Mouse (Mus musculus): ENCODE results near the gene Tcam1. TPM values are rescaled to one million over a fixed set of nuclear protein-coding genes. Genes with fewer than 3 reads are reported as not detected.

The Tcam1 gene
- total and polyA plus RNA-seq, 3 experiments, result 4.6 to 8.9 TPM; not detected in 1

DNA sequence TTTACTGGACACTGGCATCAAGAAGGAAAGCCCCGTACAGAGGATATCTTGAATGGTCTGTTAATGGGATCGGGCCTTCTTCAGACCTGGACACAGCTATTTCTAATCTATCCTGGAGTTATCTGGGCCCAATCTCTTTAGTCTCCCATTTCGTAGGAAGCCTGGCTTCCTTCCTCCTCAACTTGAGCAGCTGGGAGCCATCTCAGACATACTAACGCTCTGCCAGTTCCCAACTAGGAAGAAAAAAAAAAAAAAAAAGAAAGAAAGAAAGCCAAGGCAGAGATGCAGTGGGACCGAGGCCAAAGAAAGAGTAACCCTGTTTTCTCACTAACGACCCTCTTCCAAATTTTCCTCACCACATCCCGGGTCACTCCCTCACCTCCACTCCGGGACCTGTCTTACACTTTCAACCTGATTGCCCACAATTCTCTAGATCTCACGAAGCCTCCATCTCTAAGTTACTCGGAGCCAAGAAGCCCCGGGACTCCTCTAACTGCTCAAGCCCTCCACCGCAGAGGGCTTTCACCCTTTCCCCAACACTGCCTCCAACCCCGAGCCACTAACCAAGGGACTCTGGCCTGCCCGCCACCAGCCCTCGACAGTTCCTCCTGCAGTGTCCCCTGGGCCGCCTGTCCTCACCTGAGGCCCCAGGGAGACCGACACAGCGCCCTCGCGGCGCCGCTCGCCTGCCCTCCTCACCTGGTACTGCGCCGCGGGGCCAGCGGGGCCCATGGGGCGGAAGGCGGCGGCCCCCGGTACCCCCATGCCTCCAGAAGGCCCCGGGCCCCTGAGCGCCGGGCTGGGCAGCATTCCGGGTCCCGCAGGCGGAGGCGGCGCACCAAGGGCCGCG lies 4.5 kb upstream of the Tcam1 start:
- Histone ChIP-seq H3K4me1 (ENCODE audit: control insufficient read depth in 1 of 2, insufficient read depth in 2 of 2, low read length in 2 of 2) (peaks cover 0 to 39% of the 10 kb centered on the region in 2 experiments; a peak in 3 of 4 replicates), H3K36me3 (ENCODE audit: control insufficient read depth in 1 of 2, insufficient read depth in 2 of 2, low read length in 2 of 2) (peaks cover 0 to 22% of the 10 kb centered on the region in 2 experiments; a peak in 3 of 4 replicates), H3K79me2 (ENCODE audit: control insufficient read depth, insufficient read depth, low read length, poor library complexity) (peaks cover 43% of the 10 kb centered on the region), H3K9me3 (replicated peaks; ENCODE audit: insufficient read depth, low read length) (no peaks in the 10 kb centered on the region), H3K27ac (ENCODE audit: control insufficient read depth, low read depth, low read length) (peak overlapping the region; percentile 78), H3K27me3 (ENCODE audit: control insufficient read depth in 1 of 2, insufficient read depth in 2 of 2, low read length in 2 of 2) (no peaks in the 10 kb centered on the region), H3K4me3 (ENCODE audit: control insufficient read depth in 1 of 2, insufficient read depth in 1 of 2, low read depth in 2 of 2, low read length in 2 of 2) (peak overlapping the region; percentile 89 to 93), H3K9ac (ENCODE audit: control insufficient read depth, low read depth, low read length, poor library complexity, severe bottlenecking) (peak overlapping the region; percentile 98)
- DNase-seq (ENCODE audit: low read depth, low spot score), result peak; percentile 70
- TF ChIP-seq USF1 (IDR thresholded peaks at IDR 0.05; ENCODE audit: low read depth, low read length) (no peak), TCF12 (IDR thresholded peaks at IDR 0.05; ENCODE audit: low read depth, low read length) (no peak), E2F4 (IDR thresholded peaks at IDR 0.05; ENCODE audit: borderline replicate concordance, low read depth, low read length) (no peak), NRF1 (IDR thresholded peaks at IDR 0.05; ENCODE audit: insufficient read depth, low read depth, low read length, poor library complexity, severe bottlenecking) (no peak), MYB (IDR thresholded peaks at IDR 0.05; ENCODE audit: low read depth, low read length) (no peak), MXI1 (IDR thresholded peaks at IDR 0.05; ENCODE audit: low read depth, low read length) (no peak), CHD2 (IDR thresholded peaks at IDR 0.05; ENCODE audit: low read length) (no peak), ETS1 (IDR thresholded peaks at IDR 0.05; ENCODE audit: low read depth, low read length) (0 out of 2 replicates have a peak, but pooled peaks have one; percentile 11), EP300 (IDR thresholded peaks at IDR 0.05; ENCODE audit: low read depth in 1 of 2, low read length in 2 of 2) (no peak; a peak in 1 of 4 replicates), TBP (IDR thresholded peaks at IDR 0.05; ENCODE audit: low read depth, low read length) (peak; percentile 49; the same call in 1 of the 2 replicates), MEF2A (IDR thresholded peaks at IDR 0.05; ENCODE audit: extremely low read depth, insufficient replicate concordance, low read depth, low read length, poor library complexity, severe bottlenecking) (no peak), RAD21 (IDR thresholded peaks at IDR 0.05; ENCODE audit: low read depth, low read length) (no peak), ZKSCAN1 (IDR thresholded peaks at IDR 0.05; ENCODE audit: low read depth, low read length) (no peak), HCFC1 (IDR thresholded peaks at IDR 0.05; ENCODE audit: low read depth, low read length) (no peak), MAZ (IDR thresholded peaks at IDR 0.05; ENCODE audit: low read depth, low read length) (no peak), CTCF (IDR thresholded peaks at IDR 0.05 in 2 of 3, conservative IDR thresholded peaks at IDR 0.05 in 1 of 3; ENCODE audit: control insufficient read depth in 1 of 3, insufficient read depth in 1 of 3, low read depth in 2 of 3, low read length in 3 of 3, poor library complexity in 1 of 3, severe bottlenecking in 1 of 3) (no peak; a peak in 1 of 6 replicates), CHD1 (IDR thresholded peaks at IDR 0.05; ENCODE audit: low read depth, low read length) (peak; percentile 77; the same call in 1 of the 2 replicates), SMC3 (IDR thresholded peaks at IDR 0.05; ENCODE audit: low read depth, low read length) (no peak), UBTF (IDR thresholded peaks at IDR 0.05; ENCODE audit: borderline replicate concordance, insufficient read depth, low read depth, low read length) (0 out of 2 replicates have a peak, but pooled peaks have one; percentile 12), ZNF384 (IDR thresholded peaks at IDR 0.05; ENCODE audit: low read depth, low read length) (peak; percentile 80), POLR2AphosphoS2 (IDR thresholded peaks at IDR 0.05; ENCODE audit: low read length) (no peak), ZMIZ1 (IDR thresholded peaks at IDR 0.05; ENCODE audit: low read depth, low read length) (no peak), RCOR1 (IDR thresholded peaks at IDR 0.05; ENCODE audit: low read depth, low read length) (no peak), ELF1 (IDR thresholded peaks at IDR 0.05; ENCODE audit: low read depth, low read length) (no peak), MAFK (IDR thresholded peaks at IDR 0.05; ENCODE audit: borderline replicate concordance, low read depth, low read length) (no peak), BHLHE40 (IDR thresholded peaks at IDR 0.05; ENCODE audit: borderline replicate concordance, low read depth, low read length) (no peak), USF2 (IDR thresholded peaks at IDR 0.05; ENCODE audit: borderline replicate concordance in 1 of 2, insufficient read depth in 1 of 2, low read depth in 1 of 2, low read length in 2 of 2) (no peak), MAX (IDR thresholded peaks at IDR 0.05; ENCODE audit: low read length) (peak; percentile 54), JUND (IDR thresholded peaks at IDR 0.05; ENCODE audit: low read depth, low read length) (no peak), GATA1 (IDR thresholded peaks at IDR 0.05; ENCODE audit: low read depth, low read length) (peak; percentile 53), POLR2A (IDR thresholded peaks at IDR 0.05; ENCODE audit: control insufficient read depth in 1 of 2, insufficient read depth in 1 of 2, low read depth in 1 of 2, low read length in 2 of 2, poor library complexity in 1 of 2) (peak in 1 of 2 experiments; percentile 63; a peak in 1 of 4 replicates), NELFE (IDR thresholded peaks at IDR 0.05; ENCODE audit: low read depth, low read length) (peak; percentile 11), POLR2AphosphoS5 (IDR thresholded peaks at IDR 0.05; ENCODE audit: borderline replicate concordance, low read depth, low read length) (no peak), TAL1 (IDR thresholded peaks at IDR 0.05; ENCODE audit: low read length) (no peak), SIN3A (IDR thresholded peaks at IDR 0.05; ENCODE audit: low read length) (no peak; the same call in 1 of the 2 replicates)
